Mouse (Mus musculus) WW6 (cell line): ENCODE data around the gene Slc15a3.

ENCODE experiments used
- DNase-seq: peaks from one replicate; pipeline ENCODE4 v3.0.0-alpha.2; 2013; ENCODE audit warnings: low read depth, low spot score

Slc15a3 gene

DNA sequence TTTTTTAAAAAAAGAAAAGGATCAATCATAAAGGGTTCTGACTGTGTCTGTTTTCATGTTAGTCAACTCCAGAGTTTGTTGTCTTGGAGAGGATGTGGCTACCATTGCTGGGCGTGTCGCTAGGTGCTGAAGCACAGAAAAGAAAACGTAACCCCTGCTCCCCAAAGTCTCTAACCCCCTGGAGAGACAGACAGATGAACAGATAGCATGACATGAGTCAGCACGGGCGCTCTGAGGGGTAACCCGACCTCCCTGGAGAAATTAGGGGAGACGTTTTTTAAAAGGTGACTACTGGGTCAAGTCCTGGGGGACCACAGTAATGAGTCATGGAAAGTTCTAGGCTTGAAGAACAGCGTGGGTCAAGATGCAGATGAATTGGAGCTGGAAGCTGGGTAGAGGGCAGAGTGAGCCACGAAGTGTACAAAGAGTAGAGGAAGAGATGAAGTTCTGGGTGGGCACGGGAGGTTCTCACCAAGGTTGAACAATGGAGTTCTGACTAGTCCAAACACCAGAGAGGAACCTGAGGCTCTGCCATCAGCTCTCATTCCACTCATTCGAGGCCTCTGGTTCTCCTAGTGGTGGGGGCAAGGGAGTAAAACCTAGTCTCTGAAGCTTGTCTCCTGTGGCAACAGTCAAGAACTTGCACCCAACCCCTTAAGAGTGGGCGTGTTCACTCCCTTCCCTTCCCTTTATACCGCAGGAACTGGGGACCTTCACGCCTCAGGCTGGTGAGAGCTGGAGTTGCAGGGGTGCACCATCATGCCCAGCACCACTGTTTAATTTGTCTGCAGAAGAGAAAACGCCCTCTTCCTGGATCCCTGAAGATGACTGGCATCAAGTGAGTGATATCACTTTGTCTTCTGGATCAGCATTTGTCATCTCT is at the start of gene Slc15a3:
Gene Slc15a3 (plus strand): TSS at position 718 of the 883 bp plus-strand sequence.
- no peak for DNase-seq

DNA sequence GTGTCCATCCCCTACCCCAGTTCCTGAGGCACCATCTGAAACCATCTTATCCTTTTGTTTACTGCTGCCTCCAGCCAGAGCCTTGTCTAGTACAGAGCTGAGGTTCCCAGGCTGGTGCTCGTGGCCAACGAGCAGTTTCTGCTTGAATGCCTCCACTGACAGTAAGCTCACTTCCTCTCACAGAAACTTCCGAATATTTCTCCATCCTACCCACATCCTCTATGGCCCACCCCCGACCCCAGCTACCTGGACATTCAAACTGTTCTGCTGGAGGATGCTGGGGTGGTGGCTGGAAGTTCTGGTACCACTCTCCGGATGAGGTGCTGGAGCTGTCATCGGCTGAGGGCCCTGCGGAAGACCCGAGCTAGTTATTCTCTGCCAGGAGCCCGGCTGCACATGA is 49.2 kb upstream of the Slc15a3 start:
- no peak for DNase-seq

DNA sequence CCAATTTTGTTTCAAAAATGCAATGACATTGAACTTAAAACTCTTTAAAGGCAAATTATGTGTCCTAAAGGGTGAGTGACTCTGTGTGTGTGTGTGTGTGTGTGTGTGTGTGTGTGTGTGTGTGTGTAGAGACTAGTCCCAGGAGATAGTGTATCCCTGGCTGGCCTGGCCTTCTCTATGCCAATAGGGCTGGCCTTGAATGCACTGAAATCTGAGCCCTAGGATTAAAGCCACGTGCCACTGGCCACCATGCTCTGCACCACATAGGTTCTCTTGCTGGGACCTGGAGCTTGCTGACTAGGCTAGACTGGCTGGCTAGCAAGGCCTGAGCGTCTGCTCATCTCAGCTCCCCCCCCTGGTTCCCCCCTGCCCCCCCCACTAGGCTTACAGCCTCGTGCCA is 46.5 kb upstream of the Slc15a3 start:
- no peak for DNase-seq

DNA sequence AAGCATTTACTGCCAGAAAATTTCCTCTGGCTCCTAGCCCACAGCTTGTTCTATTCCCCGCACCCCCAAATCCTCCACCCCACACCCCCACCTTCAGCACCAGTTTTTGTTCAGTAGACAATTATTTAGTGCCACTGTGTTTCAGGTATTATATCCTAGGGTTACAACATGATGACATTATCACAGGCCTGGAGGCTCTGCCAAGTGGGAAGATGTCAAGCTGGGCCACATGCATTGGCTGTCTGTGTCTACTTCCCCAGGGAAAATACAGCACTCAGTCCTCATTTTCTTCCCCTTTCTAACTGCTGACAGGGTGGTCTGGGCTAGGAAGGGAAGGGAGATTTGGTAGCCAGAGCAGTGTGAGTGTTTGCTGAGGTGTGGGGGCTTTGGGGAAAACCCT is 44.6 kb upstream of the Slc15a3 start:
- no peak for DNase-seq

DNA sequence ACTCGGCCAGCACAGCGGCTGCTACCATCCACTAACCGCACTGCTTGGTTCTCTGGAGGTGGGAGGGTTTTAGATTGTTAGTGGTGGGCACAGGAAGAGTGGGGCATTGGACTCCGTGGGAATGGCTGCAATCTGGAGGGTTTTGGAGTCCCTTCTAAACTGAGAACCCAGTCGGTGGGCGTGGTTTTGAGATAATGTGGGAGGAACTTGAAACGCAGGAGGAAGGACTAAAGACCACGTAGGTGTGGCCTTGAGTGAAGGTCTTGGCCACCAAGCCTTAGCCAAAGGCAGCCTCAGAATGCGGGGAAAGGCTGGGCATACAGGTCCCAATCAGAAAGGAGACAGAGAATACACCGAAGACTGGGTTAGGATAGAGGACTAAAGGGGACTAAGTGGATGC is 41.0 kb upstream of the Slc15a3 start:
- no peak for DNase-seq

DNA sequence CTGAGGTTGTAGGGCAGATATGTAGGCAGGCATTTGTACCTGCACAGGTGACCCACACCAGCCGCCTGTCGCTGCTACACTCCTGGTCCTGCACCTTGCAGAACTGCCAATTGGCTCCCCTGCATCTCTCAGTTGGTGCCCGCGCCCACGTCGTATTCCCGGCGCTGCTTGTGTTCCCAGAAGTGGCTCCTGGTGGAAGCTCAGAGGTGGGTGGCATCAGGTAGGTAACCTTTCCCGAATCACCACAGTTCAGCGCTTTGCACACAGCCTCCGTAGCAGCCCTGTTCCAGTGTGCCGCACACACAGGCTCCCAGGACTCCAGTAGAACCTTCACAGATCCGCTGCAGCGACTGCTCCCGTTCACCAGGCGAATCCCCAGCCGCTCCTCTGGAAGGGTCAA is 40.4 kb upstream of the Slc15a3 start:
- DNase-seq, result no peak

DNA sequence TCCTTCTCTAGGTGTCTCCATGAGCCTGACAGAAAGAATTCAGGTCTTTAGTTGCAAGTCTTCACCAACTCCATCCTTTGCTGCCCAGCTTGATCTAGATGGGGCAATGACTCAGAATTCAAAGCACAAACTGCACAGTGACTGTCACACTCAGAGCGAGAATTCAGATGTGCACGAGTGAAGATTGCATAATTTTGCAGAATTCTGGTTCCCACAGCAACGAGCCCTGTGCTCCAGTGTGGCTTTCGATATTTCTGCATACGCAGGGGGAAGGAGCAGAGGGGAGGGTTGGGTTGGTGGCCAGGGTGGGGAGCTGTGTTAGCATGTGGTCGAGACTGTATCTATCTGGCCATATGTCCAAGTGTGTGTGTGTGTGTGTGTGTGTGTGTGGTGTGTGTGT is 38.5 kb upstream of the Slc15a3 start:
- no peak for DNase-seq

DNA sequence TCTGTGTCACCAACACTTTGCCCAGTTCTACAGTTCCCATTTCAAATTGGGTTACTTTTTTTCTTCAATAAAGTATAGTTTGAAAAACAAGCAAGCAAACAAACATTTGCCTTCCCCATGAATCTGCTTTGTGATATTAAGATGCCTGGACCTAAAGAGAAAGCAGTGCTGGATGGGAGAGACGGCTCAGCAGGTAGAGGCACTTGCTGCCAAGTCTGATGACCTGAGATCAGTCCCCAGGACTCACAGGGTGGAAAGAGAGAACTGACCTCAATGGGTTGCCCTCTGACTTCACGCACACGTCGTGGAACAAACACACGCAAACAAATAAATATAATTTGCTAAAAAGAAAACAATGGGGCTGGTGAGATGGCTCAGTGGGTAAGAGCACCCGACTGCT is 37.6 kb upstream of the Slc15a3 start:
- DNase-seq, result no peak

DNA sequence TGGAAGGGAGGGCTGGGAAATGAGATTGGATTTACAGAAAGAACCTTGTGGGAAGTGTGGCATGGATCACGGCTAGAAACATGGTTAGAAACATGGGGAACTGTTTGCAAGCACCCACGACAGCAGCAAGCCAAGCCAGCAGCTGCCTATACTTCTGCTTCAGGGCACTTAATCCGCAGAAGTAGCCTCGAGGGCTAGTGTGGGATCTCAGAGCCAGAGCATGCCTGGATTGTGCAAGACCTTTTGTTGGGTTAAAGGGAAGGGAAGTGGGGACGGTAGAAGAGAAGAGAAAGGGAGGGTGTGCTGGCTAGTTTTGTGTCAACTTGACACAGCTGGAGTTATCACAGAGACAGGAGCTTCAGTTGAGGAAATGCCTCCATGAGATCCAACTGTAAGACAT is 35.8 kb upstream of the Slc15a3 start:
- no peak for DNase-seq

DNA sequence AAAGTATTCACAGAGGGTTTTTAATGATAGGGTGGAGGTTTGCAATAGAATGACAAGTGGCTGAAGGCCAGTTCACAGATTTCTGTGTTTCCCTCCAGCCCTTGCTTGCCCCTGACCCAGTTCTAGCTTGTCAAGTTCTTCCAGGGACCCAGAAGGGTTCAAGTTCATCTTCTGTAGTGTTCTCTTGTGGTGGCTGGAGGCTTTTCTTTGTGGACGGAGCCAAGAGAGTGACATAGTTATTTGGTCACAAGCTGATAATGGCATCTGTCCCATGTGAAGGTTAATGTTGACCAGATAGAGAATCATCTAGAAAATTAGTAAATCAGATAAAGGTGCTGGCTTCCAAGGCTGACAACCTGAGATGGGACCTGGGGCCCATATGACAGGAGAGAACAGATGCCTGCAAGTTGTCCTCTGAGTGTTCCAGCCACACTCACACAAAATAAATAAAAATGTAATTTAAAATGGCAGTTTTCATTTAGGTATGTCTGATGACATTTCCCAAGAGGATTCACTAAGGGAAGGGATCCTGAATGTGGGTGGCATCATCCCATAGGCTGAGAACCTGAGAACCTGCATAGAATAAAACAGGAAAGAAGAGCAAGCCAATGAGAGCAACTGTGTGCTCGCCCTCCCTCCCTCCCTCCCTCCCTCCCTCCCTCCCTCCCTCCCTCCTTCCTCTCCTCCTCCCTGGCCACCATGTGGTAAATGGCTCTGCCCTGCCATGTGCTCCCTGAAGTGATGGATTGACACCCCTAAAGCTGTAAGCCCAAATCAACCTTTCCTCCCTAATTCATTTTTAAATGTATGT is 34.5 kb upstream of the Slc15a3 start:
- DNase-seq, result no peak

DNA sequence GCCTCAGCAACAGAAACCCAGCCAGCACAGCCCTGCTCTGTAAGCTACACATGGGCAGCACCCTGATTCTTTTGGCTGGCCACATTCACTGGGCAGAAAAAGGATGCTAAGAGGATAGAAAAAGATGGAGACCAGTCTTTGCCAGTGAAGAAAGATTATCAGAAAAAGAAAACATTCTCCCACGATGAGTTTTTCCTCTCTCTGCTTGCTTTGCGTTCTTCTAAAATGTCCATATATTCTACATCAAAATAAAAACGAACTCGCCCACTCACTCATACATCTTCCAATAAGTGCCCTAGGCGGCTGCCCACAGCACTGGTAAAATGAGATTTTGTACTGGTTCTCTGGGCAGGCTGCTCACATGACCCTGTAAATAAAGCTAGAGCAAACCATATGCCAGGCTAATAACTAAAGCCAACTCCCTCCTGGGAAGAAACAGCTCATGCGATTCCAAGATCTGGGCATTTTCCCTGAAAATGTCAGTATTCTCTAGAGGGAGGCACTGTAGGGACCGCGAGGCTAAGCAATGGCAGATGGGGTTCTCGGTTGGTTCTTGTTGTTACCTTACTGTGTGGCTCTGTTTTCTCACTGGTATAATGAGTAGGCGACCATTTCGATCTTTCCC is 33.8 kb upstream of the Slc15a3 start:
- no peak for DNase-seq

DNA sequence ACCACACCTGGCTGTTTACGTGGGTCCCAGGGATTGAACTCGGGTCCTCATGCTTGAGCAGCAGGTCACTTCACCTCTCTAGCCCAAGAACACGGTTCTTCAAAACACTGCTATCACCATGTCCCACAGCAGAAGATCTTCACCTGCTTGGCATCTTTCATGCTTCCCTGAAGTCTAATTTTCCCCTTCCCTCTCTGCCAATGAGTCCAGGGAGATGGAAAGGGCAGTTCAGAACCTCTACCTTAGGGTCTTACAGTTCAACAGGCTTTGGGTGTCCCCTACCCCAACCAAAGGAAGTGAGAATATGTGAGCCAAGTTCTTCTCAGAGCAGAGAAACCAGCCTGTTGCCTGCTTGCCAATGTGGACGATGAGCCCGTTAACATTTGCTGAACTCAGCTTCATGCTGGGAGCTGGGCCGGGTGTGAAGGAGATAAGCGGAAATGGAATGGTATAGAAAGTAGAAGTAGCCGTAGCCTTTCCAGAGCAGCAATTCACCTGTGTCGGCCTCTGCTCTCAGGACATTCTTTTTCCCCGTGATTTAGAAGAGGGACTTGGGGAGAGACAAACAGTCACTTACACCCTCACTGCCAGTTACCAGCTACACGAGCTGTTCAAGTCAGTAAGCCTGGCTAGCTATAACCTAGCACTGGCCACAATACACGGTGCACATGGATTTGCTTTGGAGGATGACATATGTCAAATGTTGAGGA is 30.8 kb upstream of the Slc15a3 start:
- DNase-seq, result no peak

DNA sequence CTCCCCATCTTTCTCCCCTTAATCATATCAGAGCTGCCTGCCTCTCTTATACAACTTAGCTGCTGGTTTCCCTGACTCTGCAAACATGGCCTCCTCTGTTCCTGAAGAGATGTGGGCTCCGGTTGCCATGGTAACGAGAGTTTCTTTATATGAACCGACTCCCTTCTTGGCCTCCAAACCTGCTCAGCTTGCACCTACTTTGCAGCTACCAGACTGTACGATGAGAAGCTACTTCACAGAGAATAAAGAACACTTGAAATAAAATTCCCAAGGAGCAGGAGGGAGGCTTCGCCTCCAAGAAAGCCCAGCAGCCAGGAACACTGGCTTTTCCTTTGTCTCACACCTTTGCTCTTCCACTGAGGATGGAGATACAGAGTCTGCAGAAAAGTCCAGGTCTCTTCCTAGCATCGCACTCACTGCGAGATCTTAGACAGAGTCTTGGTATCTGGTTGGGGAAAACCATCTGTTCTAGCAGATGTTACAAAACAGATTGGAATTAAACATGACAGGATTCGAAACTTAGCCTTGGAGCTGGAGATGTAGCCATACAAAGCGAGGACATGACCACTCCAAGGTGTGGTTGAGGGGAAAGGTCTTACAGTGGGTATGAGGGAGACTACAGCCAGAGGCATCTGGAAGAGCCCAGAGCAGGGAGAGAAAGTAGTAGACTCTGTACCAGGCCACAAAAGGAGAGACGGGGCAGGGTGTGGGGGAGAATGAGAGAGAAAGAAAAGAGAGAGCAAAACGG is 29.9 kb upstream of the Slc15a3 start:
- DNase-seq, result no peak

DNA sequence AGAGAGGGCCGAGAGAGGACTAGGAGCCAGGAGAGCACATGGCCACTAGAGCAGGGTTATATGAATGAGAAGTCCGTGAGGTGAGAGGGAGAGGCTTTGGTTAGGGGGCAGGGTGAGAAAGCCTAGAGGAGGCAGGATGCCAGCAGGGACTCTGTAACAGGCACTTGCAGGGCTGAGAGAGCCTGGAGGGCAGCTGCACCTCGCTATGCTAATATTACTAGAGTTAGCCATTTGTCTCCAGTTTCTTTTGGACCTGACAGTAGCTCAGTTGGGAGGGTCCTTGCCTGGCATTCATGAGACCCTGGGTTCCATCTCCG is 29.4 kb upstream of the Slc15a3 start:
- no peak for DNase-seq

DNA sequence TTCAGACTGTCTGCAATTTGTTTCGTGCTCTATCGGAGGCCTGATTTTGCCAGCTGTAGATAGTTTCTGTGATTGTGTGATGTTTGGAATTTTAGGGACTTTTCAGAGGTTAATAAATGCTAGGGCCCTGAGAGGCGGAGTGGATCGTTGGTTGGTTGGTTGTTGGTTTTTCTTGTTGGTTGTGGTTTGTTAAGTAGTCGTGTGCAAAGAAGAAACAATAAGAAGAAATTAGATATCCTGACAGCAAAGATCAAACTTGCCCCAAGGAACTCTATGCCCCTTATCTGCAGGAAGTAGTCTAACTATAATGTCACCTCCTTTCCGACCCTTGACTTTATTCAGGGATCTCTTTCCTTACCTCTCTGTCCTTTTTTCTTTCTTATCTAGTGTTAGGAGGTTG is 28.1 kb upstream of the Slc15a3 start:
- DNase-seq, result no peak

DNA sequence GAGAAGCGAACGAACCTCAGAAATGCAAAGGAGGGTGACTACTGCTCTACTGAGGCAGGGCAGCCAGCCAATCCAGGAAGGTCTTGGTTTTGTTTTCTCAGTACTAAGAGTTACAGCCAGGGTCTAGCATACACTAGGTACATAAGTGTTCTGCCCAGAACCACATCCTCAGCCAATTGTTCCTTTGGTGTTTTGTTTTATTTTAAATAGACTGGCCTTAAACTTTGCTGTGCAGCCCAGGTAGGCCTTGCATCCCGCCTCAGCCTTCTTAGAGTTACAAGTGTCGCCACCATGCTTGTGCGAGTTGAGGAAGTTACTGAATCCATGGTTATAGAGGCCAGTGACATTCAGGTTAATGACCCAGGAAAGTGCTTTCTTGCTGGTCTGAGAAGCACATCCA is 26.5 kb upstream of the Slc15a3 start:
- no peak for DNase-seq

DNA sequence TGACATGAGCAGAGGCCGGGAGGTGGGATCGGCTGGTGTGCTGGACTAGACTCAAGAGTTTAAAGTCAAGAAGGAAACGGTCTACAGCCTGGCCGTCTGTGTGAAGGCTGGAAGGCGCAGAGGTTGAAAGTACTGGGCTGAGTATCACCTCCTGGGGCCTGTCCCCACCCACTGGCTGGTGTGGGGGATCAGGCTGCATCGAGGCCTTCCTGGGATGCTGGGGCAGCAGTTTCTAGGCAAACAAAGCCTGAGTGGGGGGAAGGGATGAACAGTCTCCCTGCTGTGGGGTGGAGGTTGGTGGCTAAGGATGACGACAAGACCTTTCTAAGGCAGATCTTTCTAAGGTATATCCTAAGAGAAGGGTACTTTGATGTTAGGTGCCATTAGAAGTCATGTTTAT is 25.6 kb upstream of the Slc15a3 start:
- DNase-seq, result no peak

DNA sequence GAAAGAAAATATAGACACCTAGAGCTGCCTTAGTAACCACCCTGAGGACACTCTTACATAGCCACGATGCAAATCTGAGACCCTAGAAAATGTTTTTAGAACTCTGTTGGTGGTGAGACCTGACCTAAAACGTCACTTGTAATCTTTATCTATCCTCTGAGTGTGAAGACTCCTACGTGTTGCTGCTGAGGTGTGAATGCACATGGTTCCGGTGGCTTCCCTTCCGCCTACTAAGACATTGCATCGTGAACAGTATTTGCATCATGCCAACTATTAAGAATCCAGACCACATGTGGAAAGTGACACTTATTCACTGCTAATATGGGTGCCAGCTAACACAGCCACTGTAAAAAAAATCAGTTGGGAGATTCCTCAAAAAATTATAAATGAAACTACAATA is 23.7 kb upstream of the Slc15a3 start:
- DNase-seq, result no peak

DNA sequence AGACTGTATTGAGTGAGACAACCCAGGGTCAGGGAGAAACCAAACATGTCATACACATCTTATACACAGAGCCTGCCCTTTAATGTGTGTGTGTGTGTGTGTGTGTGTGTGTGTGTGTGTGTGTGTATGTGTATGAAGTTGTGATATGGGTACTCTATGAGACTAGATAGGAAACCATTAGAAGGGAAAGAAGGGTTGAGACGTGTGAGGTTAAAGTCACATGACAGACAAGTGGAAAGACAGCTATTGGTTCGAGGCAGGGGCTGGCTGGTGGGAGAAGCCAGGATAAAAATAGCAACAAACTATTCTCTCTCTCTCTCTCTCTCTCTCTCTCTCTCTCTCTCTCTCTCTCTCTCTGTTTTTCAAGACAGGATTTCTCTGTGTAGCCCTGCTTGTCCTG is 23.1 kb upstream of the Slc15a3 start:
- no peak for DNase-seq

DNA sequence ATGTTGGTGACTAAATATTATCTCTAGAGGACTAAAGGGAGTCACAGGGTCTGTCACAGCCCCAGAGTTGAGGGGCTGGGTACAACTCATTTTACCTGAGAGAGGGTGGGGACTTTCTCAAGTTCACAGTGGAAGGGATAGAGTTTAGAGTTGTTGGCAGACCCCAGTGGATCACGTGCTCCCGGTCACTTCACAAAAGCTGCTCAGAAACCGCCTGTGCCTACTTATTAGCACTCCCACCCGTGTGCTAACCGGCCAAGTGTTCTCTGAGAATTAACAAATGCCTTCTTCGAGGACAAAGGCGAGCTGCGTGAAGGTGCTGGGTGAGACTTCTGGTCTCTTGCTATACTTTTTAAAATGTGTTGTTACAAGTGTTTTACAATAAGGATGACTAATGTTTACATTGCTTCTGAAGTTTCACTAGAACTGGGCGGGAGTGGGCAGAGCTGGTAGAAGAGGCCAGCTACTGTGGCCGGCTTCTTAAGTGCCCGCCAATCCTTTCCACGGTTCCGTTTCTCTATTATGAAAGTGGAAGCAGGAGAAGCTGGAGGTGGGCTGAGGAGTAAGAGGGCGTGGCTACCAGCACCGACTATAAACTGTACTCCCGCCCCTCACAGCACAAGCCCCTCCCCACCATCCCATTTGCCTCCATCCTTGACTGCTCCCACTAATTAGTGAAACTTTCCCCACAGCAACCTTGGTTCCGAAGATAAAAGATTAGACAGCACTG is 21.1 kb upstream of the Slc15a3 start:
- DNase-seq, result no peak

DNA sequence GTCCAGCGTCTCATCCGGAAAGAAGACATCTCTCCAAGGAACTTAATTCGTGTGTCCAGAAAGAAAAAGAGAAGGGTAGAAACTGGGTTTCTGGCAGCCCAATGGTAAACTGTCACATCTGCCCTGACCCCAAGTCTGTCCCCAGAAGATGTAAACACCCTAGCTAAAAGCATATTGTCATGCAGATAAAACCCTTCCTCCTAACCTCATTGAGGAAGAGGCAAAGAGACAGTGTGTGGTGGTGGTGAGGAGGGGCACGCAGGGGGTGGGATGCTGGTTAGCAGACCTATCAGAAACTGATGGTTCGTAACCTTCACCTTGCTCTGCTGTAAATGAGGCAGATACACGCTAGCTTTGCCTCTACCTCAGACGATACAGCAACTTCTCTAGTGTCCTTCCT is 18.2 kb upstream of the Slc15a3 start:
- DNase-seq, result no peak
